Mouse (Mus musculus): ENCODE results near the gene Cplx2.

GRCm38 (mm10) chr13:54332921-54333477 is 38.1 kb upstream of the Cplx2 start:
- TF ChIP-seq POLR2A (IDR thresholded peaks at IDR 0.05; ENCODE audit: control insufficient read depth, extremely low read depth, insufficient read depth, low read length, poor library complexity) (no peak), CTCF (IDR thresholded peaks at IDR 0.05; ENCODE audit: borderline replicate concordance, control insufficient read depth, extremely low read depth, insufficient read depth, low read length, poor library complexity) (no peak)
